Mouse (Mus musculus) bone marrow, adult 2 months (tissue): Measurements from ENCODE around the gene Muc13.

ENCODE experiments used
- CTCF ChIP-seq: fragments of 200-500 bp; IDR thresholded peaks from 2 replicates; pipeline ENCODE4 v1.5.1; 2011; ENCODE audit warnings: low read length, control low read depth; ENCODE audit not compliant: control insufficient read depth, insufficient read depth
- POLR2A ChIP-seq: fragments of 200-500 bp; IDR thresholded peaks from 2 replicates; pipeline ENCODE4 v1.6.1; 2011; ENCODE audit warnings: low read depth, mild to moderate bottlenecking, control low read depth, low read length, borderline replicate concordance; ENCODE audit not compliant: control insufficient read depth

- TF ChIP-seq CTCF (no peak), POLR2A (no peak)
Measured at GRCm38 (mm10) chr16:33832728-33833428, 39.0 kb downstream of the Muc13 start.
